Mouse (Mus musculus): ENCODE results near the gene Me1. TPM values are rescaled to one million over a fixed set of nuclear protein-coding genes. Genes with fewer than 3 reads are reported as not detected.

The Me1 gene
- polyA plus RNA-seq, 1 experiment, result 51.2 TPM

DNA sequence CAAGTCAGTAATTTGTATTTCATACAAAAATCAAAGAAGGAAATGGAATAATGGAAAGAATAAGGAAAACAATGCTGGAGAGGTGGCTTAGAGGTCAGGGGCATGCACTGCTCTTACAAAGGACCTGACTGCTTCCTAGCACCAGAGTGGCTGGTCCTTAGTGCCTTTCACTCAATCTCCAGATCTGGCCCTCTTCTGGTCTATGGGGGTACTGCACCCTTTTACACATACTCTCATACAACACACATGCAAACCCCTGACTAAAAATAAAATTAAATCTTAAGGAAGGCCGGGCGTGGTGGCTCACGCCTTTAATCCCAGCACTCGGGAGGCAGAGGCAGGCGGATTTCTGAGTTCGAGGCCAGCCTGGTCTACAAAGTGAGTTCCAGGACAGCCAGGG is 34.1 kb downstream of the Me1 start:
- DNase-seq (ENCODE audit: extremely low spot score in 1 of 2, low spot score in 1 of 2), result peak in 1 of 2 experiments; percentile 36

DNA sequence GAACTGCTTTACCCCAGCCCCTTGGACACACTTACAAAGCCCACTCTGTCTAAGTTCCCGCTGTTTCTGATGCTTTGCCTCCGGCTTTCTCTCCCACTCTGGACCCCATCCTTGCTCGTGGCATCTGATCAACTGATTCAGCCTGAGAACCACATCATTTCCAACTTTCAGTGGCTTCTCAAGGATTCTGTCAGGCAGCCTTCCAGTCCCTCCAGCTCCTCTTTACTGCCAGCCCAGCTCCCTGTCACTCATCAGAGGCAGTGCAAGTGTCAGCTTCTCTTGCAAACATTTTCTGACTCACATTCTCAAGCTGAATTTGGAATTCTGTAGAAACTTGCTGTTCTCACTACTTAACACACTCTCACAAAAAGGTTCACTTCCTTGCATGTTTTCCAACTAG is 34.5 kb downstream of the Me1 start:
- DNase-seq (ENCODE audit: extremely low spot score in 1 of 2, low spot score in 1 of 2), result peak in 1 of 2 experiments; percentile 40

DNA sequence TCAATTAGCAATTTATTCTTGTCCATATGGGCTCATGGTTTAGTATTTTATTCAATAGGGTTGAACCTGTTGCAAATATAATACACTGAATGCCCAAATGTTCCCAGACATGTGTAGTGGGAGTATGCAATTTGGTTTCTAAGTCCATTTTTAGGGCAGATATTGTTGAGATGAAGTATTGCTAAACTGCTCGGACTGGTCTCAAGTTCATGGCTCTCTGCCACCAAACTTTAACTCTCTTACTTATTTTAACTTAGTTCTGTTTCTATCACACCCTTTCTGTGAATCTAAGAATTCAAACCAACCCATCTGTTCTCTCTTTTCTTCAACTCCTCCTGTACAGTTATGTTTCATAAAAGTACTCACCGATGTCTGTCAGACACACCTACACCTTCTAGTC is 35.4 kb downstream of the Me1 start:
- no peak for DNase-seq (ENCODE audit: extremely low spot score in 1 of 2, low spot score in 1 of 2)

DNA sequence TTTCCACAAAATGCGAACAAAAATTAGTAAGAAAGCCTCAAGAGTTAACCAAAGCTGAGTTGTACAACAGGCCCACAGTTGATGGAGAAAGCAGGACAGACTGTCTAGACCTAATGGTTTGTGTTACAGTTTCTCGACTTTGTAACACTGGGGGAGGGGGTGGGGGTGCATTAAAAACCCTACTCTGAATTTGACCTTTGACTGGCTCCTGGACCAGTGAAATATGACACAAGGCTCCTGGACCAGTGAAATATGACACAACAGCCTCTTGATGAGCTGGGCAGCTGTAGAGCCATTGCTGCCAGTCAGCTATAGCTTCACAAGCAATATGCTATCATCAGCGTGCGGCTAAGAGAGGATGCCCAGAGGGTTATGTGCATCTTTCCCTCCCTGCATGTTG is 37.4 kb downstream of the Me1 start:
- no peak for DNase-seq (ENCODE audit: extremely low spot score in 1 of 2, low spot score in 1 of 2)

DNA sequence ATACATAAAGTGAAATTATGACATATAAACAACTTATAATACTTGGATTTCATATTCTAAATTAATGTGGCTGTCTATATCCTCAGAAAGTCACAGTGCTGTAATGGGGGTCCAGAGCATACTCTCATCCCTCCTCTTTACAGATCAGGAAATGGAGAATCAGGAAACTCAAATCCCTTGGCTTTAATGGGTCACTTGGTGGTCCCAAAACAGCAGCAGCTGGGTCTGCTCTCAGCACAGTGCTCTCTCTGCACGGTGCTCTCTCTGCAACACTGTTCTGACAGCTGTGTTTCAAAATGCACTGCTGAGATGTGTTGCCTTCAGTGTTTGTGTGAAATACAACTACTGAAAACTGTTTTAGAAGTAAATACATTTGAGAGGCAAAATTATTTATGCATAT is 43.6 kb downstream of the Me1 start:
- no peak for DNase-seq (ENCODE audit: extremely low spot score in 1 of 2, low spot score in 1 of 2)

DNA sequence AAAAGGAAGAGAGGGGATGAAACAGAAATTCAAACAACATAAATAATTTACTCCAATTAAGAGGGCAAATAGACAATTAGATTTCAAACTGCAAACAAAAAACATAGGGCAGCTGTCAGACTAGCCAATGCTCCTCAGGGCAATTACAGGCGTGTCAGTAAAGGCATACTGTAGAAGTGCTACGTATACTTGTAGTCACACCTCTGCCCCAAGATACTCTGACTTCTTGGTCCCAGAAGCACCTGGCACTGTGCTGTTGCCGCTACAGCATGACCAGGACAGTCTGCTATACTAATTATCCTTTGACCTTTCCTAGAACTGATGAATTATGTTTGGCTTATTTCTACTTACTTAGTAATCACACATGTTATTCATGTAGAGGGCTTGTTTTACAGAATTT is 44.5 kb downstream of the Me1 start:
- DNase-seq (ENCODE audit: extremely low spot score in 1 of 2, low spot score in 1 of 2), result no peak

DNA sequence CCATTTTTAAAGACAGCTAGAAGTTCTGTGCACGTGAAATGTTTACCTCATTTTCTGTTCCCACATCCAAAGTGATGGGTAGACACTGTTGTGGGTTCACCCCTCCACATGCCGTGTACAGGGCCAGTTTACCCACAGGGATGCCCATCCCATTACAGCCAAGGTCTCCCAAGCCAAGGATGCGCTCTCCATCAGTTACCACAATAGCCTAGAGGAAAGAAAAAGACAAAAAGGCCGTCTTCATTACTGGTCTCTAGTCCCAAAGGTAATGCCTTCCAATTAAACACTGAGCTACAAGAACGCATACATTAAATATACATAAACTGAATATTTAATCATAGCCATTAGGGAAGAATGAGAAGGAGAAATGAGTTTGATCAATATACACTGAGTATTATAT is 44.9 kb downstream of the Me1 start:
- DNase-seq (ENCODE audit: extremely low spot score in 1 of 2, low spot score in 1 of 2), result no peak

DNA sequence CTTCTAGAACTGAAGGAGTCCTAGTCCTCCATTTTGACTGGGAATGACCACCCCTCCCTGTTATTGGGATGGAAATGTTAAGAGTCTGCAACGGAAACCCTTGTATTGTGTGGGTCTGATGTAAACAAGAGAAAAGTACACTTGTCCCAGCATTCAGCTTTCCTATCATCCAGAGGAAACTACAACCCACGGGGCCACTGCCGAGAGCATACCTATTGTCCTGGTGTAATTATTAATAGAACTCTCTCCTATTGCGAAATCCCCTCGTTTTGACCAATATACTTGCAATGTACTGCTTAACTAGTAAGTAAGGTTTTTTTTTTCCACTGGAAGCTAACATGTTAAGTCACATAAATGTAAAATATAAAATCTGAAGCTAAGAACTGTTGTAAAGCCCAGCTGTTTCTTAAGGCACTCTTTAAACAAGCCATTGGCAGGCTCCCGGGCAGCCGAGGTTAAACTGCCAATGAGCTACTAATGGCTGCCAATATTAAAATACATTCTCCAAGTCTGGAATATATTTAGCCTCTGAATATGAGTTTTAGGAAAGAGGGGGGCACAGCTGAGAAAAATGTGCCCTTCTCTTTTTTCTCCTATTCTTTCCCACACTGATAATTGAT is 47.7 kb downstream of the Me1 start:
- no peak for DNase-seq (ENCODE audit: extremely low spot score in 1 of 2, low spot score in 1 of 2)

DNA sequence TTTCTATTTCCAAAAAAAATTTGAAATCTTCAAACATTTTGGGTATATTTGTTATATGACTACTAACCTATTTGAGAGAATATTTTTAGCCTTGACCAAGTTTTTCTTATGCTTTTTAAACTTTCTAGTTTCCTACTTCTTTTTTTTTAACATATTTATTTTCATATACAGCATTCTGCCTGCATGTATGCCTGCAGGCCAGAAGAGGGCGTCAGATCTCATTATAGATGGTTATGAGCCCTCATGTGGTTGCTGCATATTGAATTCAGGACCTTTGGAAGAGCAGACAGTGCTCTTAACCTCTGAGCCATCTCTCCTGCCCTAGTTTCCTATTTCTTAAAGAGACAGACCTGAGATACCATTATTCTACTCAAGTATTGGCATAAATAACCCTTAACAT is 48.9 kb downstream of the Me1 start:
- DNase-seq (ENCODE audit: extremely low spot score in 1 of 2, low spot score in 1 of 2), result no peak

DNA sequence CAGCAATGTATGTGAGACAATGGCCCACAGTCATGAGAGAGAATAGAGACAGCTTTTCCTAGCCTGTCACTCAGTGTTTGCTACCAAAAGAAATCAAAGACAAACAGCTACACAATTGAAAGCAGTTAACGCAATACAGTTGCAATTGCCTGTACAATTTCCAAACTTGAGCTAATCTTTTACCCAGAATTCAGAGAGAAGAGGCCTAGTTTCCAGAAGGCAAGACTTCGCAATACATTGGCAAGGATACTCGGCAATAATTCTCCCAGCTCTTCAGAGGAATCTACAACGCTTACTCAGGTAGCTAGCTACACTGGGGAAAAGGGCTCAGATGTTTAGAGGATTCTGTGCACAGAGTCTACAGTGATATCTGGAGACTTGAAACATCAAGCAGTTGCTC is 52.3 kb downstream of the Me1 start:
- no peak for DNase-seq (ENCODE audit: extremely low spot score in 1 of 2, low spot score in 1 of 2)

DNA sequence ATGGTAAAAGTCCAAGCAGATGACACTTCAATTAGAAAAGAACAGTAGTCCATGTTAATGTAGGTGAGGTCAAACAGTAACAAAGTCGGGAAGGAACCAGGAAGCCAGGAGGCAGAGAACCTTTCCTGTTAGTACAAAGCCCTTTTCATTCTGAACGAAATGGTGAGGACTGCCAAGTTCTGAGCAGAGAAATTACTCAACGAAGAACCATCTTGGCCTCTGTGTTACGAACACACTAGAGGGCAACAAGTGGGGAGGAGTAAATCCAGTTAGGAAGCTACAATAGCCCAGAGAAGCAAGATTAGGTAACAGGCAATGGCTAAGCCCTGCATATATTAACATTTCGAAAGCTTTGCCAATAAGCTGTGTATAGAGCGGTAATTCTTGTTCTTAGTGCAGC is 57.0 kb downstream of the Me1 start:
- no peak for DNase-seq (ENCODE audit: extremely low spot score in 1 of 2, low spot score in 1 of 2)

DNA sequence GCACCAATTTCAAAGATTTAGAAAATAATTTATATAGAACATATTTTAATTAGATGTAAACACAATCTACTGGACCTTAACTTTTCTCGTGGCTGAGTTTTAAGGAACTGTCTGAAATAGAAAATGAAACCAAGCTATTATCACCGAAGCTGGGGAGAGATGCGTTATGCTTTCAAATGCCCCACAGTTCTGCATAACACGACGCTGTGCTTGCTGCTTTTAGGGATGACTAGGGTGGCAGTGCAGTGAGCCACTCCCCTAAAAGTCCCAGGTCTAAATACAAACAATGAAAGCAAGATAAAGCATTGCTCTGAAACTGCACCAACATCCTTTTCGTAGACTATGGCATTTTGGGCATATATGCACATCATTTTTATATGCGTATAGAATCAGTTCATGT is 64.6 kb downstream of the Me1 start:
- DNase-seq (ENCODE audit: extremely low spot score in 1 of 2, low spot score in 1 of 2), result no peak

DNA sequence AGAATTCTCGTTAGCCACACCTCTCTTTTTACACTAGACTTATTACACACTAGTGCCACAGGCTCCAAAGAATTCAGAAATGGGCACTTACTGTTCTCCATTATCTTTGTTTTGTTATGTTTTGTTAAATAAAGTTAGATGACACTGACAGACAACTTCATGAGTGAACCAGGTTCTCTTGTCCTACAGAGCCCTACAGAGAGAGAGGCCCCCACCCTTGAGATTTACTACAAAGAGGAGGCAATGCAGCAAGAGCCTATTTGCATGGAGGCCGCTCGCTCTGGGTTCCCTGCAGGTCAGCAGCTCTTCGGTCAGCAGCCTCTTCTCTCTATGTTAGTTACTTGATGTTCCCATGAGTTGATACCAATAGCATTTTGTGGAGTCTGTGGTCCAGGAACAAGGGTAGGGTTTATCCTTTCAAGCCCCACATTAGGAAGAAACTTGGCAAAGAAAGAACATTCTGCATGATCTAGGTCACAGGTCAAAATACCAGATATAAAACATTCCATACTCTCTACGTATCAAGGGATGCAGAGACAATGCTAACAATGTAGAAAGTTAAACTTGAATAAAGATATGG is 65.3 kb downstream of the Me1 start:
- DNase-seq (ENCODE audit: extremely low spot score in 1 of 2, low spot score in 1 of 2), result no peak

DNA sequence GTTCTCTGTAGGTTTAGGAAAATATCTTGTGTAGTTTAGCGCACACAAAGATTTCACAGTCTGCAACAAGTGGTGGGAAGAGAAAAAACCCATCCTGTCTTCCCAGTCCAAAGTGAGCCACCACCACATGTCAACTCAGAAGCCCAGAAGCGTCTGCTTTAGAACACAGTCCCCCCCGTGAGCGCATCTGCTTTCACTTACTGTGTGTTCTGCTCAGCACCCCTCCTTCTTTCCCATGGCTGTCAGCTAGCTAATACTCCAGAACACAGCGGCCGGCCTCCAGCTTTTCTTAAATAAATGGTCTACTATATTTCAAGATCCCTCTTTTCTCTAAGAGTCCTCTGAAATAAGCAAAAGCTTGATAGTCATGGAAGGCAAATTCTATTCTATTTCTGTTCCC is 66.4 kb downstream of the Me1 start:
- DNase-seq (ENCODE audit: extremely low spot score in 1 of 2, low spot score in 1 of 2), result no peak

DNA sequence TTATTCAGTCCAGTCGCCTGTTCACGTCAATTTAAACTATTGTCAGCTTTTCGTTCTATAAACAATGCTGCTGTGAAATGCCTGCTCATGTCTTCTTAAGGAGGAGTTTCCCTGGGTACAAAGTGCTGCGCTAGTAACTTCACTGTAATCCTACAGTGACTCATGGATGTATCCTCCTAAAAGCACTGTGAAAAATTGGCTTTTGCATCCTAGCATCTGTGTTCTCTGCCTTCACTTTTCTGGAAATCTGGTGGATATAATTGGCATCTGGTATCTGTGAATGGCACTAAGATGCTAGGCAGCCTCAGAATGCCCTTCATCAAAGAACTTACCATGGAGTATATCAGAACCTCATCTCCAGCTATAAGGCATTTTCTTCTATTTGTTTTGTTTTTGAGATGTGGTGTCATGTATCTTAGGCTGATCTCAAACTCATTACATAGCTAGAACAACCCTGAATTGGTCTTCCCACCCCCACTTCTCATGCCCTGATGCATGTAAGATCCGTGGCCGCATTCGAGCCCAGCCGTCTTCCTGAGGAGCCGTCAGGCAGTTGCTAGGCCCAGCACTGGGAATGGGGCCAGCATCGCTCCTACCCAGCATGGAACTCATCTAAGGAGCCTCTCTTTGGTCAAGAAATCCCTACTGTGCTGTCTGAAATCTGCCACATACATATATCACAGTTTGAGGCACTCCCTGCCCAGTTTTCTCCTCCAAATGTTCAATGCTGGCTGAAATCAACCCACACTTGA is 67.8 kb downstream of the Me1 start:
- peak; percentile 46 to 77 for DNase-seq (ENCODE audit: extremely low spot score in 1 of 2, low spot score in 1 of 2)

DNA sequence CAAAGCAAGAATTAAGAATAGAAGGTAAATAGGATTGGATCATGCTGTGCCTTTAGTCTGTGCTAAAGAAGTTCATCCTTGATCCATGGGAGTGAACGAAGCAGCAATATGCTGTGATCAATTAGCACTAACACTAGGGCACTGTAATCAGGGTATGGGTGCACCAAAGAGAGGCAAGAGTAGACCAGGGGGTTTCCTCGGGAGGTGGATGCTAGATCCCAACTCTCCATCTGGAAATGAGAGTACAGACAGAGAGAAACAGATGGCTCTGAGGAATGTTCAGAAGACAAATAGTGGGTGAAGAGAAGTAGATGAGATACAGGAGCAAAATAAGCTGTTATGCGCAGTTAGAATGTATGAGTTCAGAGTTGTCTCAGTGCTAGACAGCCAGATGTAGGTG is 68.8 kb downstream of the Me1 start:
- peak; percentile 38 to 62 for DNase-seq (ENCODE audit: extremely low spot score in 1 of 2, low spot score in 1 of 2)

DNA sequence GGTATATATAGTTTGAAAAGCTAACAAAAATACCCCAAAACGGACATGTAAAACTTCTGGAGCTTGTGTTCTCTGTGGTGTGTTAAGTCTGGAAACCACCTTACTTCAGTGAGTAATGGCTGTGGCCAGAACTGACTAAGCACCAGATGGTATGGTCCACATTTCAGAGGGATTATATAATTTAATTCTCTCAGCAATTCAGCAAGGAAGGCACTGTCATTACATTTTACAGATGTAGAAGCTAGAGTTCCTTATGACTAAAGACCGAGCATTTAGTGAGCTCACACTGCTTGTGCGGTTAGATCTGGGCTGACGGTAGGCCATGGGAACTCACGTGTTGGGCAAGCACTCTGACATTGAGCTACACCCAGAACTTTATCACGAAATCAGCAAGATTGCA is 71.0 kb downstream of the Me1 start:
- DNase-seq (ENCODE audit: extremely low spot score in 1 of 2, low spot score in 1 of 2), result peak; percentile 53 to 68

DNA sequence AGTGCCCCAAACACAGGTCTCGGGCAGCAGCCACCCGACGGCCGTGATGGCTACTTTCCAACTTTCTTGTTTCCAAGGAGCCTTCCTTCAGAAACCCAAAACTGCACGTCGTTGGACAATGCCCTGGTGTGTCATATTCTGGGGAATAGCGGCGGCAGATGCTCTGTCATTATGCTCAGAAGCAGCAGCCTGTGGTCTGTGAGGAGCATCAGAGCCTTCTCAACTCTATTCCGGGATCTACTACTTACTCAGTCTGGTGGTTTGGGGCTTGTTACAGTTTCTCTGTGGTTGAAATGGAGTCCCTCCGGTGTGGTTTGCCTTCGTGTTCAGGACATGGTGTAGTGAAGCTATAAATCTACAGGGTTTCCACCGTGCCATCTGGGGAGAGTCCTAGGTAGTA is 71.7 kb downstream of the Me1 start:
- no peak for DNase-seq (ENCODE audit: extremely low spot score in 1 of 2, low spot score in 1 of 2)

DNA sequence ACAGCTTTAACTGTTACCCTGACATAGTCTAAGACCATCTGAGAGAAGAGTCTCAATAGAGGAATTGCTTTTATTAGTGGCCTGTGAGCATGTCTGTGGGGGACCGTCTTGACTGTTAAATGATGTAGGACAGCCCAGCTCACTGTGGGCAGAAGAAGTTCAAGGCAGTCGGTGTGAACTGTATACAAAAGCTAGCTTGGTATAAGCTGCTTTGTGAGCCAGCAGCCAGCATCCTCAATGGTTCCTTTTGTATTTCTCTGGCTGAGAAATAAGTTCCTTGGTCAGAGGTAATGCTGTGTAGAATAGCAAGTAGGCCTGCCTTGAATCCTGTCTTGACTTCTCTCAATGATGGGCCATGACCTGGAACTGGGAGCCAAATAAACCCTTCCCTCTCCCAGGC is 73.7 kb downstream of the Me1 start:
- DNase-seq (ENCODE audit: extremely low spot score in 1 of 2, low spot score in 1 of 2), result no peak

DNA sequence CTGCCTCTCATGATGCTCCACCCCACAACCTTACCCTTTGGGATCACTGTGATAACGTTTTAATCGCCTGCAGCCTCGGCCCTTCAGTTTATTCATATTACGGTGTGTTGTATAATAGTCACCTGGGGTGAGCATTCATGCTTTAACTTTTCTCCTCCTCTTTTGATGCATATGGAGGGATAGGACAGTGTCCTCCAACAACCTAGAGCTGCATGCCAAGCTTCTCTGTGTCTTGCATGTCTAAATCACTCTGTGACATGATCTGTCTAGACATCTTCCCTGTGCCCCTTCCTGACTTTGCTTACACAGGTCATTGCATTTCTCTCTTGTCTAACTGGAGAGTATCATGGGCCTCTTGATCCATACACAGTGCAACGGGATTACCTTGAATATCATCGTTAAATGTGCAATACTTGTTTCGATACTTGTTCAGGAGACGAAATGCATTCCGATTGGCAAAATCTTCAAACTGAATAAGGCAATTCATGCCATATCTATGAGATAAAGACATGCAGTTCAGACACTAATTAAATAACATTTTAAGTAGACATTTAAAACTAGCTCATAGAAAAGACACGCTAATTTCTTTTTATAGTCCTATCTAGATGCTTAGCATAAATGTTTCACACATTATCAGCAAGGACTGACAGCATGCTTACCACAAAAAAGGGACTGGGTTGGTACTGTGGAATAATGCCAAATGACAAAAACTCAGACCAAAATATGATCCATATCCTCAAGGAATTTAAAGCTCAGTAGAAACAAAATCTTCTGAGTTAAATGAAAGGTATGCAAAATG is 76.2 kb downstream of the Me1 start:
- DNase-seq (ENCODE audit: extremely low spot score in 1 of 2, low spot score in 1 of 2), result no peak

DNA sequence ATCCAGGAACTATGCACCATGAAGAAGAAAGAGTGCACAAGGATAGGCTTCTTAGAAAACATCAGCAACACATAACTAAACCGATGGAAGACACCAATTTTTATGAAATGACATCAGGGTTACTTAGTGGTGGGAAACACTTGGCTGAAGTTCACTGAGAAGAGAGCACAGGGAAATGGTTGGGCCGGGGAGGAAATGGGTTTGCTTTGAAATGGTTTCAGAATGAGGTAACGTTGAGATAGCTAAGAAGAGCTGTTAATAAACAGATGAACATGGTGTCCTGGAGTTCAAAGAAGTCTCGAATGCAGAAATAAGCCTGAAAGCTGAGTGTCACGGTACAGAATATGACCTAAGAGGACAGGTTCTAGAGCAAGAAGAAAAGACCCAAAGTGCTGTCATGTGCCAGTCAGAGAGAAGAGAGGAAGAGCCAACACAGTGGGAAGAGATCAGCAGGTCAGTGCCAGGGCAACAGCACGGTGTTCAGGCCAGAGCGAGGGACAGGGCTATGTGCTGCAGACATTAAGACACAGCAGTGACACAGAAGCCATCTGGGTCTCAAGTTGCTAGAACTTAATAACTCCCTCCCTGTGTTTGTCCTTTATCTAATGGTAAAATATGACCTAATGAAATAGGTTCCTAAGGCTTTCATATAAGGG is 77.8 kb downstream of the Me1 start:
- no peak for DNase-seq (ENCODE audit: extremely low spot score in 1 of 2, low spot score in 1 of 2)
